Mouse (Mus musculus) mouse embryonic stem cell (cell line): ENCODE measurements around the gene Gatad2b.

Experiments
- in situ Hi-C, 2 experiments: fragments of 300-500 bp; cut with MboI; formaldehyde crosslinking; loops; 1 replicate in 1 of 2; 3 replicates in 1 of 2; pipeline ENCODE4 v1.14.3; 2019 to 2020; ENCODE audit warnings: low sequenced_read_pairs in 2 of 2, low pct_unique_long_range_greater_than_20kb in 1 of 2, mixed read lengths in 1 of 2; ENCODE audit not compliant: unreplicated experiment in 1 of 2

Gene Gatad2b

DNA sequence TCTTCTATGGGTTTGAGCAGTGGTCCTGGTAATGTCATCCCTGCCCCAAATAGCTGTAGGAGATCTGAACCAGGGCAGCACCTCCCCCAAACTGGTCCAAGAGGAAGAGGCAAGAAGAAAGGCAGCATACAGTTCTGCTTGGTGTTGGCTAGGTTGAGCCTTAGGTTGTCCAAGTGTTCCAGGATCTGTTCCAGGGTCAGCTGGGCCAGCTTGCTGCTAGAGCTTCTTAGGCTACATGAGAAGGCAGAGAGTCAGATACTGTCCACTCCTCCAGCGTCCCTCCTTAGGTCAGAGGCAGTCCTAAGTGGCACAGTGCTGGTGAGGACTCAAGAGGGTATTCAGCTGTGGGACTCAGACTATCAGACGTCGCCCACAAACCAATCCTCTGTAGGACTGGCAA, 99.7 kb downstream of the Gatad2b start:
- in situ Hi-C loops = no loop called here

GRCm38 (mm10) chr3:90395629-90396028, 102.7 kb downstream of the Gatad2b start:
- in situ Hi-C loops = no loop called here

DNA sequence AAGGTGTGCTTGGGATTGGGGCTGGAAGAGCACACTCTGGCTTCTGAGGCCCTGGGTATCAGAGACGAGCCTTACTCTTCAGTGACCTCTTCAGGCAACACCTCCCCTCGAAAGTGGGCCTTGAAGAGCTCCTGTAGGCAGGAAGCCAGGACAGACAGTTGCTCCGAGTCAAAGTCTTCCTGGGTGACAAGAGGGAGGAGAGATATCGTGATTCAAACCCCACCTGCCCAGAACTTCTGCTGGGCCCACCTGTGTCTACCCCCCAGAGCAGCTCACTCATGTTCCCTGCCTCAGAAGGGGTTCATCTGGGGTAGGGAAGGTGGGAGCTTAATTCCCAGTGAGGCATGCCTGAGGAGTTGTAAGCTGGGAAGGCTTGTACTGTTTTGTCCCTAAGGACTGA, 108.0 kb downstream of the Gatad2b start:
- in situ Hi-C loops = no loop called here

- in situ Hi-C loops = no loop called here
Observed at GRCm38 (mm10) chr3:90404121-90404520, 111.1 kb downstream of the Gatad2b start.

DNA sequence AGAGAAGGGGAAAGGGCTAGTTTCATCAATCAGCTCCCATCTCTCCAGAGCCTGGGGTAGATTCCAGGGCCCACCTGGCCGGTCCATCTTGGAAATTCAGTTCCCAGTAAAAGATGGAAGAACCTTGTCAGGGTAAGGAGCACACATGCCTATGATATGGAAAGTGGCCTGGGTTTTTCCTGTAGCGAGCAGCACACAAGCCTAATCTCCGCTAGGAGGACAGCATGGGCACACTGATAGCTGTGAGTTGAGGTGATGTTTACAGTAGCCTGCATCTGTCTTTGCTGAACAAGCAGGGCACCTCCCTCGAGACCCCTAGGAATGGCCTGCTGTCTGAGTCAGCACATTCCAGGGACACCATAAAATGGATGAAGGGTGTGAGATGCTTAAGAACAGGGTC, 111.6 kb downstream of the Gatad2b start:
- in situ Hi-C loops = no loop called here

DNA sequence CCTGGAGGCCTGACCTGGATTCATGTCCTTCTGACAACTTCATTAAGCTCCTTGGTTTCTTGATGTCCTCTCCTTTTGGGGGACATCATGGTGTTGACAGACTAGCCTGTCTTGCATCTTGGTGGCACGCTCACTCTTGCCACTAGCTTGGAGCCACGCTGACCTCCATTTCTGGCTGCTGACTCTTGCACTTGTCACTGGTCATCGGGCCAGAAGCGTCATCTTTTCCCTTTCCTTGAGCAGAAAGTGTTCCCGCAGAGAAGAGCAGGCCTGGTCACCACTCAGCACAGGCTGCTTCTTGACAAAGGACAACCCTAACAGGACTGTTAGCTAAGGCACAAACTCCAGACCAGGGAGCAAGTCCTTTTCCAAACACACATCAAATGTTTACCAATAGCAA, 113.4 kb downstream of the Gatad2b start:
- in situ Hi-C loops = no loop called here

DNA sequence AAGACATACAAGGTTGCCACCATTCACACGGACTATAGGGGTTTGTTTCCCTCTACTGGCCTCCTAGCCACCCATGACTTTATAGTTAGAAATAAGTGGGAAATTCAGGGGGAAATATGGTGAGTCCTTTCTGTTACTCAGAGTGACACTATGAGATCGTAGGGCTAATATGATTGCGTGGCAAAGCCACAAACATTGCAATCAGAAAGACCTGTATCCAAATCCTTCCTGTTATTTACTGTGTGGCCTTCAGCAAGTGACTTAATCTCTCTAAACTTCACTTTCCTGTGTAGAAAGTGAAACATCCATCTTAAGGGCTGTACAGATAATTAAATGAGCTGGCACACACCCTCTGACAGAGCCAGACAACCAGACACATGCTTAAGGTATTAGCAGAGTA, 115.7 kb downstream of the Gatad2b start:
- in situ Hi-C loops = no loop called here

- in situ Hi-C loops = loop anchor here in 1 of 2 experiments (10.0 kb wide), 1 partner anchor 52 kb away; the partner anchor contains the start of gene Npr1
Observed at GRCm38 (mm10) chr3:90412312-90413010, 119.5 kb downstream of the Gatad2b start.

DNA sequence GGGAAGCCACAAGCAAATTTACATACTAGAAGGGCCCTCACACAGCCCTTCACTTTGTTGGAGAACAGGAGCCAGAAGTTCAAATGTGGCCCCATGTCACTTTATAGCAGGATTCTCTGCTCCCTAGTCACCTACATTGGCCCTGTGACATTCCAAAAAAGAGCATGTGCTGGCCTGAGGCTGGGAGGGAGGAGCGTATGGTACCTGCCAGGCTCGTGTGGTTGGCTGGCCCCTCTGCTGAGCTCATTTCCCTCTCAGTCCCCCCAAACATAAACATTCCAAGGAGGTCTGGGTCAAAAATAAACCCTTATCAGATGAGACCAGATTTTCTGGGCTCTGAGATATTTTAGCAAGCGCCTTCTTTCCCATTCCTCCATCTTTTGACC, 120.0 kb downstream of the Gatad2b start:
- in situ Hi-C loops = loop anchor here in 1 of 2 experiments (10.0 kb wide), 1 partner anchor 52 kb away; the partner anchor contains the start of gene Npr1
